Mouse (Mus musculus): ENCODE data around the gene Tbc1d8.

- TF ChIP-seq POLR2A (IDR thresholded peaks at IDR 0.05; ENCODE audit: low read depth, low read length) (no peak), CTCF (conservative IDR thresholded peaks at IDR 0.05; ENCODE audit: insufficient read depth, insufficient read length, low read depth, low read length) (no peak)
Measured at GRCm38 (mm10) chr1:39349427-39349826, 129.1 kb downstream of the Tbc1d8 start.

Data from kidney, adult 2 months (tissue).